Mouse (Mus musculus) liver, postnatal 0 days (tissue): ENCODE results near the gene Gm20388.

ENCODE experiments used
- CTCF ChIP-seq: sonication (generic); IDR thresholded peaks from 2 replicates; pipeline ENCODE4 v1.5.1; 2016; ENCODE audit warnings: antibody characterized with exemption, low read depth
- EP300 ChIP-seq: IDR thresholded peaks from 2 replicates; pipeline ENCODE4 v1.6.1; 2016; ENCODE audit warnings: antibody characterized with exemption, low read depth, mild to moderate bottlenecking

DNA sequence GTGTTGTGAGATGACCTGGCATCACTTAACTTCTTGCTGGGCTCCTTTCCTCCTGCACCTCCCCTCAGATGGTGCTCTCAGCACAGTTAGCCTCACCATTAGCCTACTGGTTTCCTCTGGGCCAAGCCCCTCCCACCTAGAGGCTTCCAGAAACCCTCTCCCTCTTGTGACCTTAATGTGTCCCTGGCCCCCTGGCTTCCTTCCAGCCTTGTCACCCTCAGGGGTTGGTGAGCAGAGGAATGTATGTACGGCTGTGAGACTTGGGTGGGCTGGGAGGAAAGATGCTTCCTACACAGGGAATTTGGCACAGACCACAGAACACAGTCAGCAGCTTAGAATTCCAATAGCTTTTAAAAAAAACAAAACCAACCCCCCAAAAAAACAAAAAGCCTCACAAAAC is 1970.2 kb downstream of the Gm20388 start:
- no peak for TF ChIP-seq CTCF
- no peak for TF ChIP-seq EP300
